Mouse (Mus musculus): ENCODE measurements at regions not wholly inside any gene's neighbourhood (a gene's known extent, or its start where the extent isn't known, plus 50 kb on each side); places are given as distances from the start of the nearest gene placed in this dataset.
A peak's percentile ranks its signal among the peaks of the same experiment; 100 is the strongest.

DNA sequence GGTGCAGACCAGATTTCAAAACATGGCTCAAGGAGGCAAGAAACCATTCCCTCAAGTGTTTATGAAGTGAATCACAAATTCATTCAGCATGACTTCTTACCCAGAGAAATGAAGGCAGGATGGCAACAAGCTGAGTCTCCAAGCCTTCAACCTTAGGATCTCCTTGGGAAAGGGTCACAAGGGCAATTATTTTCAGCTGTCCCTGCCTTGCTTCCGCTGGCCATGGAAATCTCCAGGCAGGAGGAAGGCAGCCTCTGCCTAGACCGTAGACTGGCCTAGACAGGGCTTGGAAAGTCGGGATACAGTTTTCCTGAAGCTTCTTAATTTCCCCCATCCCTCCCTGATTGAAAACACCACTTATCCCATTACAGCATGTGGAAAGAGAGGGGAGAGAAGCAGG is 165.0 kb downstream of the Zfp365 start:
- ATAC-seq (replicated peaks; ENCODE audit: insufficient number of reproducible peaks, low FRiP score, low TSS enrichment) = no peak
- 69% methylated on average over 3 of the region's 3 CpGs for WGBS (ENCODE audit: insufficient replicate concordance)
- Histone ChIP-seq H3K27me3 (ENCODE audit: control insufficient read depth, insufficient read depth, low read length) (no peaks in the 10 kb centered on the region), H3K9me3 (replicated peaks; ENCODE audit: control insufficient read depth, low read length) (no peaks in the 10 kb centered on the region), H3K4me2 (no peak overlapping the region), H3K27ac (ENCODE audit: low read depth, low read length) (no peak overlapping the region), H3K4me3 (ENCODE audit: low read depth, low read length) (no peak overlapping the region), H3K9ac (ENCODE audit: low read depth, low read length) (no peak overlapping the region), H3K36me3 (ENCODE audit: control insufficient read depth, insufficient read depth, low read length) (no peaks in the 10 kb centered on the region), H3K4me1 (ENCODE audit: control insufficient read depth, insufficient read depth, low read length) (no peaks in the 10 kb centered on the region)

GRCm38 (mm10) chr10:67746140-67746539 is 166.3 kb downstream of the Zfp365 start:
- H3K4me1 ChIP-seq (ENCODE audit: control insufficient read depth, insufficient read depth, low read length) = no peaks in the 10 kb centered on the region
- H3K36me3 ChIP-seq (ENCODE audit: control insufficient read depth, insufficient read depth, low read length) = no peaks in the 10 kb centered on the region
- no peak for ATAC-seq (replicated peaks; ENCODE audit: insufficient number of reproducible peaks, low FRiP score, low TSS enrichment)
- 80% methylated on average over 3 of the region's 3 CpGs for WGBS (ENCODE audit: insufficient replicate concordance)
- H3K9ac ChIP-seq (ENCODE audit: low read depth, low read length) = no peak overlapping the region
- H3K4me2 ChIP-seq = no peak overlapping the region
- no peak overlapping the region for H3K4me3 ChIP-seq (ENCODE audit: low read depth, low read length)
- no peaks in the 10 kb centered on the region for H3K27me3 ChIP-seq (ENCODE audit: control insufficient read depth, insufficient read depth, low read length)
- no peaks in the 10 kb centered on the region for H3K9me3 ChIP-seq (replicated peaks; ENCODE audit: control insufficient read depth, low read length)
- no peak overlapping the region for H3K27ac ChIP-seq (ENCODE audit: low read depth, low read length)

- no peaks in the 10 kb centered on the region for H3K27me3 ChIP-seq (ENCODE audit: control insufficient read depth, insufficient read depth, low read length)
- H3K9ac ChIP-seq (ENCODE audit: low read depth, low read length) = no peak overlapping the region
- H3K9me3 ChIP-seq (replicated peaks; ENCODE audit: control insufficient read depth, low read length) = no peaks in the 10 kb centered on the region
- ATAC-seq (replicated peaks; ENCODE audit: insufficient number of reproducible peaks, low FRiP score, low TSS enrichment) = no peak
- H3K27ac ChIP-seq (ENCODE audit: low read depth, low read length) = no peak overlapping the region
- 85% methylated on average over 9 of the region's 9 CpGs for WGBS (ENCODE audit: insufficient replicate concordance)
- H3K4me3 ChIP-seq (ENCODE audit: low read depth, low read length) = no peak overlapping the region
- H3K4me1 ChIP-seq (ENCODE audit: control insufficient read depth, insufficient read depth, low read length) = no peaks in the 10 kb centered on the region
- H3K4me2 ChIP-seq = no peak overlapping the region
- H3K36me3 ChIP-seq (ENCODE audit: control insufficient read depth, insufficient read depth, low read length) = no peaks in the 10 kb centered on the region
Observed at GRCm38 (mm10) chr10:67743561-67743960, 168.9 kb downstream of the Zfp365 start.

DNA sequence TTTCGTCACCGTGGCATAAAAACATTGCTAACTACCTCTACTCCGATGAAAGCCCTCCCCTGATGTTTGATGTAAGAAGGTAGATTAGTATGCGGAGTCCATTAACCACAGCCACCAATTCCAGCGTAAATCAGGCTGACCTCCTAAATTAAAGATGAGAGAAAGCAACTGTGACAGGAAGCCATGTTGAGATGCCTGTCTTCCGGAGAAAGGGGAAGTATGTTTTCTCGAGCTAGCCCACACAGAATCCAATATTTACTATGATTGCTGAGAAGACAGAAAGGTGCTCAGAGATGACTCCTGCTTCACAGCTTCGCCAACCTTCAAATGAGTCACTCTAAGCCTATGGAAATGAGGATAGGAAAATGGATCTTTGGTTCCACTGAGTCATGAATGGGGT is 169.6 kb downstream of the Zfp365 start:
- H3K4me3 ChIP-seq (ENCODE audit: low read depth, low read length) = no peak overlapping the region
- no peaks in the 10 kb centered on the region for H3K4me1 ChIP-seq (ENCODE audit: control insufficient read depth, insufficient read depth, low read length)
- H3K9ac ChIP-seq (ENCODE audit: low read depth, low read length) = no peak overlapping the region
- H3K27me3 ChIP-seq (ENCODE audit: control insufficient read depth, insufficient read depth, low read length) = no peaks in the 10 kb centered on the region
- no peaks in the 10 kb centered on the region for H3K36me3 ChIP-seq (ENCODE audit: control insufficient read depth, insufficient read depth, low read length)
- peak overlapping the region; percentile 66 for H3K27ac ChIP-seq (ENCODE audit: low read depth, low read length)
- no peaks in the 10 kb centered on the region for H3K9me3 ChIP-seq (replicated peaks; ENCODE audit: control insufficient read depth, low read length)
- ATAC-seq (replicated peaks; ENCODE audit: insufficient number of reproducible peaks, low FRiP score, low TSS enrichment) = no peak
- H3K4me2 ChIP-seq = no peak overlapping the region
- WGBS (ENCODE audit: insufficient replicate concordance) = 76% methylated on average over 8 of the region's 8 CpGs

DNA sequence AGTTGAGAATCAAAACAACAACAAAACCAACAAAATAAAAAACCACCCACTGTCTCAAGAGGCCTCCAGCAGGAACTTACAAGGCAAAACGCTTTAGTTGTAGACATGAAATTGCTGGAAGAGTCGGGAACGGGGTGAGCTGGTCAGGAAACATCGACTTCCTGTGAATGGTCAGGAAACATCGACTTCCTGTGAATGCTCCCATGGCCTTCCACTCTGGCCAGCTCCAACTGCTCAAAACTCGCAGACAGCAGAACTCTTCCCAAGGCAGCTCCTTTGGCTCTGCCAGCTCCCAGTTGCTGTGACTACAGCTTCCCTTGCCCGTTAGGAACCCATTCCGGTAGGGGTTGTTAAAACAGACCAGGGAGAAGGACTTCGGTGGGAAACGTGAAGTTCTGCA is 170.2 kb downstream of the Zfp365 start:
- Histone ChIP-seq H3K27ac (ENCODE audit: low read depth, low read length) (peak overlapping the region; percentile 66), H3K4me1 (ENCODE audit: control insufficient read depth, insufficient read depth, low read length) (no peaks in the 10 kb centered on the region), H3K27me3 (ENCODE audit: control insufficient read depth, insufficient read depth, low read length) (no peaks in the 10 kb centered on the region), H3K36me3 (ENCODE audit: control insufficient read depth, insufficient read depth, low read length) (no peaks in the 10 kb centered on the region), H3K4me3 (ENCODE audit: low read depth, low read length) (no peak overlapping the region), H3K9ac (ENCODE audit: low read depth, low read length) (no peak overlapping the region), H3K4me2 (no peak overlapping the region), H3K9me3 (replicated peaks; ENCODE audit: control insufficient read depth, low read length) (no peaks in the 10 kb centered on the region)
- 52% methylated on average over 10 of the region's 10 CpGs for WGBS (ENCODE audit: insufficient replicate concordance)
- ATAC-seq (replicated peaks; ENCODE audit: insufficient number of reproducible peaks, low FRiP score, low TSS enrichment) = no peak

GRCm38 (mm10) chr10:67739199-67739598 is 173.3 kb downstream of the Zfp365 start:
- ATAC-seq (replicated peaks; ENCODE audit: insufficient number of reproducible peaks, low FRiP score, low TSS enrichment) = no peak
- Histone ChIP-seq H3K4me3 (ENCODE audit: low read depth, low read length) (no peak overlapping the region), H3K36me3 (ENCODE audit: control insufficient read depth, insufficient read depth, low read length) (no peaks in the 10 kb centered on the region), H3K27me3 (ENCODE audit: control insufficient read depth, insufficient read depth, low read length) (no peaks in the 10 kb centered on the region), H3K9ac (ENCODE audit: low read depth, low read length) (no peak overlapping the region), H3K9me3 (replicated peaks; ENCODE audit: control insufficient read depth, low read length) (no peaks in the 10 kb centered on the region), H3K4me2 (no peak overlapping the region), H3K4me1 (ENCODE audit: control insufficient read depth, insufficient read depth, low read length) (no peaks in the 10 kb centered on the region), H3K27ac (ENCODE audit: low read depth, low read length) (no peak overlapping the region)
- WGBS (ENCODE audit: insufficient replicate concordance) = 40% methylated on average over 1 of the region's 1 CpGs

DNA sequence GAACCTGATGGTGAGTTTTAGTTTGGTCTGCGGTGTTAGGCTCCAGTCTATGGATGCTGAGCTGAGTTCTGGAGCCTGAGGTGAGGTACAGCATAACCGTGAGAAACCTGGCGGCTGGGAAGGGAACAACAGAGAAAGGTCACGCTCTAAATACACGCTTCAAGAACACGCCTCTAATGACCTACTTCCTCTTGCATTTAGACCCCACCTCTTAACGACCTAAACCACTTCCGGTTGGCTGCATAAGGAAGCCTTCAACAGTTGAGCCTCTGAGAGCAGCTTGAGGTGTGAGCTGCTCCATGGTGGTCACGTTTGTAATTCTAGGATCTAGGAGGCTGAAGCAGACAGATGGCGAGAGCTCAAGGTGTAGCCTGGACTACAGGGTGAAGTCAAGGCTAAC is 175.8 kb downstream of the Zfp365 start:
- H3K36me3 ChIP-seq (ENCODE audit: control insufficient read depth, insufficient read depth, low read length) = no peaks in the 10 kb centered on the region
- no peaks in the 10 kb centered on the region for H3K9me3 ChIP-seq (replicated peaks; ENCODE audit: control insufficient read depth, low read length)
- no peaks in the 10 kb centered on the region for H3K4me1 ChIP-seq (ENCODE audit: control insufficient read depth, insufficient read depth, low read length)
- no peak overlapping the region for H3K4me2 ChIP-seq
- H3K27me3 ChIP-seq (ENCODE audit: control insufficient read depth, insufficient read depth, low read length) = no peaks in the 10 kb centered on the region
- H3K4me3 ChIP-seq (ENCODE audit: low read depth, low read length) = no peak overlapping the region
- ATAC-seq (replicated peaks; ENCODE audit: insufficient number of reproducible peaks, low FRiP score, low TSS enrichment) = no peak
- no peak overlapping the region for H3K9ac ChIP-seq (ENCODE audit: low read depth, low read length)
- 76% methylated on average over 10 of the region's 10 CpGs for WGBS (ENCODE audit: insufficient replicate concordance)
- no peak overlapping the region for H3K27ac ChIP-seq (ENCODE audit: low read depth, low read length)

DNA sequence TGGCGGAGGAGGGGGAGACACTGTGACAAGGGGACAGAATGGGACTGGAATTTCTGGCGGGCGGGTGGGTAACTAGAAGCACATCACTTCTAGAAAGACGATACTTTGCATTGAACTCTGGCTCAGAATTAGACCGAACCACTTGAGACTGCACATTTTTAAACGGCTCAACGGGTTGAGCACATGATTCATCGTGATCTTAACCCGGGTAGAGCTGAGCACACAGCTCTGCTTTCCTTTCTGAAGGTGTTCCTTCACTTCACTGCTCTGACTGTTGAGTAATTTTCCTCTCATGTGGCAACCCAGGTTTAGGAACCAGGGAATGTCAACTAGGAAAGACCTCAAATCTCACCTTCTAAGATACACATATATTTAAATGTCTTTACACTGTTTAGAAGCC is 180.9 kb downstream of the Zfp365 start:
- H3K9me3 ChIP-seq (replicated peaks; ENCODE audit: control insufficient read depth, low read length) = no peaks in the 10 kb centered on the region
- no peak overlapping the region for H3K9ac ChIP-seq (ENCODE audit: low read depth, low read length)
- no peak overlapping the region for H3K4me3 ChIP-seq (ENCODE audit: low read depth, low read length)
- WGBS (ENCODE audit: insufficient replicate concordance) = 75% methylated on average over 9 of the region's 9 CpGs
- H3K36me3 ChIP-seq (ENCODE audit: control insufficient read depth, insufficient read depth, low read length) = no peaks in the 10 kb centered on the region
- H3K27ac ChIP-seq (ENCODE audit: low read depth, low read length) = no peak overlapping the region
- no peaks in the 10 kb centered on the region for H3K4me1 ChIP-seq (ENCODE audit: control insufficient read depth, insufficient read depth, low read length)
- H3K27me3 ChIP-seq (ENCODE audit: control insufficient read depth, insufficient read depth, low read length) = no peaks in the 10 kb centered on the region
- no peak for ATAC-seq (replicated peaks; ENCODE audit: insufficient number of reproducible peaks, low FRiP score, low TSS enrichment)
- H3K4me2 ChIP-seq = no peak overlapping the region

- ATAC-seq (replicated peaks; ENCODE audit: insufficient number of reproducible peaks, low FRiP score, low TSS enrichment) = no peak
- H3K4me1 ChIP-seq (ENCODE audit: control insufficient read depth, insufficient read depth, low read length) = no peaks in the 10 kb centered on the region
- no peak overlapping the region for H3K9ac ChIP-seq (ENCODE audit: low read depth, low read length)
- H3K9me3 ChIP-seq (replicated peaks; ENCODE audit: control insufficient read depth, low read length) = no peaks in the 10 kb centered on the region
- no peak overlapping the region for H3K27ac ChIP-seq (ENCODE audit: low read depth, low read length)
- H3K27me3 ChIP-seq (ENCODE audit: control insufficient read depth, insufficient read depth, low read length) = no peaks in the 10 kb centered on the region
- no peak overlapping the region for H3K4me2 ChIP-seq
- no peaks in the 10 kb centered on the region for H3K36me3 ChIP-seq (ENCODE audit: control insufficient read depth, insufficient read depth, low read length)
- 46% methylated on average over 6 of the region's 6 CpGs for WGBS (ENCODE audit: insufficient replicate concordance)
- no peak overlapping the region for H3K4me3 ChIP-seq (ENCODE audit: low read depth, low read length)
Observed at GRCm38 (mm10) chr10:67729271-67729670, 180.5 kb upstream of the Ado start.

Data from heart, embryonic 11.5 days (tissue).